Mouse (Mus musculus) erythroid progenitor cell, adult 5-6 weeks (primary cell): ENCODE data around the gene Ell3. TPM values are rescaled to one million over a fixed set of nuclear protein-coding genes. Genes with fewer than 3 reads are reported as not detected.
"Not testable (repeated sequence)": the region's sequence is repeated elsewhere in the genome, so short reads cannot be mapped to it uniquely, and the experiment has no call there.

Source experiments
- ATAC-seq: replicated peaks from 2 replicates; pipeline ENCODE4 v1.8.0; 2016; ENCODE audit warnings: moderate number of reproducible peaks, mild to moderate bottlenecking, moderate TSS enrichment, inconsistent platforms; ENCODE audit not compliant: poor library complexity, low FRiP score, severe bottlenecking
- total RNA-seq, 2 experiments: library from RNA; stranded (forward) in 1 of 2; stranded (reverse) in 1 of 2; fragments of 150-400 nt in 1 of 2; fragments of 186-747, 209-891 nt in 1 of 2; gene quantifications; 2 replicates each; pipeline versions ENCODE4 v1.2.3 to v1.2.4; 2015 to 2017; ENCODE audit warnings: low replicate concordance in 2 of 2

The Ell3 gene
- total RNA-seq (2015; ENCODE audit: low replicate concordance), result 1.4 TPM in 1 of 2 replicates, not detected in the other
- not detected in 2 replicates for total RNA-seq (2017; ENCODE audit: low replicate concordance)

- no peak for ATAC-seq
These were observed at the start of gene Ell3 for GRCm38 (mm10) chr2:121444178-121444577. Ell3 (minus strand) TSS chr2:121444278.

DNA sequence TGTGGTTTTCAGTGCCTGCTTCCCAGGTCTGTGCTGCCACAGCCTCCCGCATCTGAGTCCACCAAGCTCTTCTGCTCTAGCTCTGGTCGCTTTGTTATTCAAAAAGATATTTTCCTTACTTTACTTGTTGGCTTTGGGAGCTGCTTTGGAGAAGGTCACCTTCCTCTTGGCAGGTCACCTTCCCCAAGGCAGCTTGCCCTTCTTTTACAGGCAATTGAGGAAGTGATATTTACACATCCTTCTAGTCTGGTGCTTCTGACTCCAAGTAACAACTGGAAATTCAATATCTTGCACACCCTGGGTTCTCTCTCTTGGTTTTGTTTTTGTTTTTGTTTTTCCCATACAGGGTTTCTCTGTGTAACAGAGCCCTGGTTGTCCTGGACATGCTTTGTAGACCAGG, 40.3 kb upstream of the Ell3 start:
- ATAC-seq, result not testable (repeated sequence)

DNA sequence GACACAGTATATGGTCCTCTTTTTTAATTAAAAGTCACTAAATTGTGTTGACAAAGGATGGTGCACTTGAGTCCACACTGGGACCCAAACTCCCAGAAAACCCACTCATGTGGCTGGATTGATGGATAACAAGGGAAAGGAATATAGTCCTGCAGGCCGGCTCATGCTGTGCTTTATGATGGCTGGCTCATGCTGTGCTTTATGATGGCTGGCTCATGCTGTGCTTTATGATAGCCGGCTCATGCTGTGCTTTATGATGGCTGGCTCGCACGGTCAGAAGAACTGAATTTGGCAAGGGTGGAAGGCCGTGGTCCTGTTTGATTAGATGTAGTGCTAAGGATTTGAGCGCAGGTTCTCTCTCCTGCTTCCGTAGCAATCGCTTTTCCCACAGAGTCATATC, 39.5 kb upstream of the Ell3 start:
- ATAC-seq, result no peak

GRCm38 (mm10) chr2:121480916-121481315, 36.8 kb upstream of the Ell3 start:
- peak; percentile 71 for ATAC-seq

DNA sequence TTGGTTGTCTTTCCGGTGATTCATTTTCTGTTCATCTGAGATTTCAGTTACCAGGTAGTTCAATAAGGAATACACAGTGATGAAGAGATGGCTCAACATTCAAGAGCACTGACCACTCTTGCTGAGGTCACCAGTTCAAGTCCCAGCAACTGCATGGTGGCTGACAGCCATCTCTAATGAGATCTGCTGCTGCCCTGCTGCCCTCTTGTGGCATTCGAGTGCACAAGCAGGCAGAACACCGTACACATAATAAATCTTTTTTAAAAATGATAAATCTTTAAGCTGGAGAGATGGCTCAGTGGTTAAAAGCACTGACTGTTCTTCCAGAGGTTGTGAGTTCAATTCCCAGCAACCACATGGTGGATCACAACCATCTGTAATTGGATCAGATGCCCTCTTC, 36.4 kb upstream of the Ell3 start:
- ATAC-seq, result peak; percentile 70

DNA sequence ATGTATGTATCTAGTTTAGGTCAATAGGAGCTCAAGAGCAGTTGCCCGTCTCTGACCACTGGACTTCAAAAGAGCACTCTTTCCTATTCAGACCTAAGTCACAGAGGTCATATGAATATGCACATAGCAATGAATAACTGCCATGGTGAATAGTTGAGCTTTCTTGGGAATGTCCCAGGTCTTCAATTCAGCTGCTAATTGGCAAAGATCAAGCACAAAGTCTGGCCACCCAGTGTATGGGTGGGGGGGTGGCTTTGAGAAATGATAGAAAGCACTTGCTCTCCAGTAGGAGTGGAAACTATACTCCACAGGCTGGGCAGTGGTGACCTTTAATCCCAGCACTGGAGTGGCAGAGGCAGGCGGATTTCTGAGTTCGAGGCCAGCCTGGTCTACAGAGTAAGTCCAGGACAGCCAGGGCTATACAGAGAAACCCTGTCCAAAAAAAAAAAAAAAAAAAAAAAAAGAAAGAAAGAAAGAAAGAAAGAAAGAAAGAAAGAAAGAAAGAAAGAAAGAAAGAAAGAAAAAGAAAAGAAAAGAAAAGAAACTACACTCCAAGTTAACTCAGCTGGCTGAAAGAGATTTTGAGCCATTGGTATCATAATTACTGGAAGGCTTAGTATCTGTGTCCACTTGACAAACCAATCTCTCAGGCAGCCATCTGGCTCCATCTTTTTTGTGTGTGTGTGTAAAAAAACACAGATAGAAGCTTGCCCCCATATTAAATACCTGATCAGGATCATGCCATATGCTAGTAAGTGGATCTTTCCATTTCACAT, 33.6 kb upstream of the Ell3 start:
- no peak for ATAC-seq

GRCm38 (mm10) chr2:121475306-121475705, 31.2 kb upstream of the Ell3 start:
- ATAC-seq, result not testable (repeated sequence)

GRCm38 (mm10) chr2:121474180-121474535, 30.1 kb upstream of the Ell3 start:
- ATAC-seq, result peak; percentile 60

DNA sequence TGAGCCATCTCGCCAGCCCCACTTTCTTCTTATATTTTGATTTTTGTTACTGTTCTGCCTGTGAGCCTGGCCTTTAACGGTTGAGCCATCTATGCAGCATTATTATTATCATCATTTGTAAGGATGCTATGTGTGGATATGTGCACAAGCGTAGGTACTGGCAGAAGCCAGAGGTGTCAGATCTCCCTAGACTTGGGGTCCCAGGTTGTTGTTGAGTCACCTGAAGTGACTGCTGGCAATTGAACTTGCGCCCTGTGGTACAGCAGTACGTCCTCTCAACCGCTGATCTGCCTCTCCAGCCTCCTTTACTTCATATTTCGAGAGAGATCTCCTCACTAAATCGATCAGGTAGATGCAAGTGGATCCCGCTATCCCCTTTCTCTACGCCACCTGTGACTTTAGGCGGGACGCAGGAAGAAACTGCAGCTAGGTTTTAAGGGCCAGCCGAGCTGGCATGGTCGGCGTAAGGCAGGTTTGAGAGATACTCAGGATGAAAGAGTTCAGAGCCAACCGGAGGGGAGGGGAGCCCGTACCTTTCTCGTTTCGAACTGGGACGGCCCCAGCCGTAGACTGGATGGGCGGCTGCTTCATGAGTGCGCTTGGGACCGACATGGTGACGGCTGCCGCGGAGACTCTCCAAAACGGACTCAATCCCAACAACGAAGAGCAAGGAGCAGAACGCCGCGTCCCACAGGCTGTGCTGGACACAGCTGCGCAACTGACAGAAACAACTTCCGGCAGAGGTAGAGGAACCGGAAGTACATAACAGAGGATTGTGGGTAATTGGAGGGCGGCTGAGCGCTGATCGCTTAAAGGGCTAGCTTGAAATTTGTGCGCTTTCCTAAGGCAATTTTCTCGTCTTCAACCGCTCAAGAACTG, 29.5 kb upstream of the Ell3 start, which contains the start of gene Mfap1b:
TSS of gene Mfap1b (minus strand) at position 767 of the 879 bp plus-strand sequence.
- peak; percentile 98 for ATAC-seq

DNA sequence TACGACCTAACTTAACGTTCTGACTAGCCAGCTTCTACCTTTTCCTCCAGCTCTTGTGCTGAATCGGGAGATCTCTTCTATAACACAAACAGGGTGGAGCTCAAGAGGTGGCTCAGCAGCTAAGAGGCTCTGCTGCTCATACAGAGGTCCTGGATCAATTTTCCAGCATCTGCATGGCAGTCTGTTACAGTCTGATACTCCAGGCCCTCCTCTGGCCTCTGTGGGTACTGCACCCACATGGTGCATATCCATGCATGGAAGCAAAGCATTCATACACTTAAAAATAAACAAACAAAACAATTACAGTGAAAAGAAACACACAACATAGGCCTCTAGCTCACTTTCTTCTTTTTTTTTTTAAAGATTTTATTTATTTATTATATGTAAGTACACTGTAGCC, 28.7 kb upstream of the Ell3 start:
- not testable (repeated sequence) for ATAC-seq

DNA sequence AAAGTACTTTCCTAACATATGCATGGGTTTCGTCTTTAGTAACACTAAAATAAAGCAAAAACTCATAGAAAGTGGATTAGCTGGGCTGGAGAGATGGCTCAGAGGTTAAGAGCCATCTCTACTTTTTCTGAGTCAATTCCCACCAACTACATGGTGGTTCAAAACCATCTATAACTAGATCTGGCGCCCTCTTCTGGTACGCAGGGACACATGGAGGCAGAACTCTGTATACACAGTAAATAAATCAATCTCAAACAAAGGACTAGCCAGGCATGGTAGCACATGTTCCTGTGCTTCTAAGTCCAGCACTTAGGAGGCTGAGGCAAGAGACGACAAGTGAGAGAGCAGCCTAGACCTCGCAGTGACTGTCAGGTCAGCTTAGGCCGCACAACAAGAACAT, 24.9 kb upstream of the Ell3 start:
- ATAC-seq, result not testable (repeated sequence)

DNA sequence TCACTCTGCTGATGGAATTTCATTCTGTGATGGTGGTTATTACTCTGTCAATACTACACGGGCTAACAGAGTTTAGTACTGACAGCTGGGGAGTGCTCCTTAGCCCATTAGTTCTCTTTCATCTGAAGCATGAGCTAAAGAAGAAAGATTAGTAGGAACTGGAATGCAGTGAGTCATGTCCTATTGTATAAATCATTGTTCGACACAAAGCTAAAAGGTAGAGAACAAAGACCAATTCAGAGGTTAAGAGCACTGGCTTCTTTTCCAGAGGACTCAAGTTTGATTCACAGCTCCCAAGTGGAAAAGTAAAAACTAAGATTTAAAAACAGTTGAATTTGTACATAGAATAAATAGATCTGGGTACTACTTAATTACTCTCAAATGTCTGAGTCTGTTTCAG, 16.0 kb upstream of the Ell3 start:
- ATAC-seq, result no peak

- ATAC-seq, result peak; percentile 99
These were observed 12.9 kb upstream of the Ell3 start, which contains the start of gene Serinc4 for GRCm38 (mm10) chr2:121456692-121457642. Serinc4 (minus strand) TSS chr2:121456781.

DNA sequence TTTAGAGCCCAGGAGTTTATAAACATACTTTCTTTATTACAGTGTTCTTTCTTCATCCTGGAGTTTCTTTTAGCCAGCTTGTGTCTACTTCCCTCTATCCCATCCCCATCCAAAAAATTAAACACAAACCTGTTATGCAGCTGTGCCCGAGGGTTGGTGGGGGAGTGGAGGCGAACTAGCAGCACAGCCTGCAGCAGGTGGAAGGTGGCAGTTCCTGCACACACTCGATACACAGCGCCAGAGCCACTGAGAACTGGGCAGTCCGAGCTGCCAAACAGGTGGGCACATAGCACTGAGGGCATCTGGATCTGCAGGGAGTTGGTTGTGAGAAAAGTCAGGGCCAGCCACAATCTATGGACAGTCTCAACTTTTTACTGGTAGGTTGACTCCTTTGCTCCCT, 11.5 kb upstream of the Ell3 start:
- ATAC-seq, result no peak

DNA sequence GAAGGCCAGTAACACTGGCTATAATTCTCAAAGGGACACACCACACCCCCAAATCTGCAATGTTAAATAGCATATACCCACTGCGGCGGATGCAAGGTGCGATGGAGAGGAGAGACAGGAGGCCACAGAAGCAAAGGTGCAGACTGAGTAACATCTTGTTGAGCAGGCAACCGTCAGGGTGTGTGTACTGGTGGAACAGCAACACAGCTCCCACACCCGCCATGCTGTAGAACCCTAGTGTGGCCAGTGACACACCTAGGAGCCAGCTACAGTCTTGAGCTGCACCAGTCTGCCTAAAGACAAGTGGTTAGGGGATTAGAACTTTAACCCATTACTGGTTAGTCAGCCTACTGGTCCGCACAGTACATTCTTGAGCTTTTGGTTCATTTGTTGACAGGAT, 9.8 kb upstream of the Ell3 start:
- no peak for ATAC-seq

GRCm38 (mm10) chr2:121452990-121453389, 8.9 kb upstream of the Ell3 start, which contains the start of gene Hypk:
Hypk (plus strand) TSS chr2:121453290.
- ATAC-seq, result no peak

GRCm38 (mm10) chr2:121452361-121452760, 8.3 kb upstream of the Ell3 start:
- ATAC-seq, result no peak

GRCm38 (mm10) chr2:121450093-121450492, 6.0 kb upstream of the Ell3 start:
- no peak for ATAC-seq

DNA sequence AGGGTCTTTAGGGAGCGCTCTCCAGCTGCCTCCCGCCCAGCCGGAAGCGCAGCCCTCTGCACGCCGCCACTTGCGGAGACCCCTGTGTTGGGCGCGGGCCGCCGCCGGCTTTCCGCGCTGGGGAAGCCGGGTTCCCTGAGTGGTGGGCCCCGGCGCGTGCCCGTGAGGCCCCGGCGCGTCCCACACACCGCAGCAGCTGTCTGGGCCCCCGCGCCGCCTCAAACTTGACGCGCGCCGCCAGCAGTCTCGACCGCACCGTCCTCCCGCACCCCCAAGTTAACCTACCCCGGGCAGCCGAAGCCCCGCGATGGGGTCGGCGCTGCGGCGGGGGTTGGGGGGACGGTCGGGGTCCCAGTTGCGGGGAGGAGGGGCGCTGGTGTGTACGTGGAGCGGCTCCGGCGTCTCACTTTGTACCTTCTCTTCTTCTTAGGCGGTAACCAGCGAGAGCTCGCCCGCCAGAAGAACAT, 5.5 kb upstream of the Ell3 start:
- no peak for ATAC-seq
